Mouse (Mus musculus): ENCODE results near the gene Prim2.

The Prim2 gene

DNA sequence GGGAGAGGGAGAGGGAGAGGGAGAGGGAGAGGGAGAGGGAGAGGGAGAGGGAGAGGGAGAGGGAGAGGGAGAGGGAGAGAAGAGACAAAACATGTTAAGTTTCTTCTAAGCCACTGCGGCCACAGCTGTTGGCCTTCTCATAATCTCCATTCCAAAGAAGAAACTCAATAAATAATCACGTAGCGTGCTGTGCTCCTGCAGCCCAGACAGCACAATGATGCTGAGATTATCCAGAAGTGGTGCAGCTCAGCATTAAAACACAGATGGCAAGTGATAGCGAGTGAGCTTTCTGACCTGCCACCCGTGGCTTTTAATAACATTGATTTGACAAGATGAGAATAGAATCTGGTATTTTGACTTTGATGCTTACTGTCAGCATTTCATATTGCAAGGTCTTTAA, 205.4 kb downstream of the Prim2 start:
- DNase-seq = no peak

- no peak for DNase-seq
Measured at GRCm38 (mm10) chr1:33460703-33461102, 208.9 kb downstream of the Prim2 start.

DNA sequence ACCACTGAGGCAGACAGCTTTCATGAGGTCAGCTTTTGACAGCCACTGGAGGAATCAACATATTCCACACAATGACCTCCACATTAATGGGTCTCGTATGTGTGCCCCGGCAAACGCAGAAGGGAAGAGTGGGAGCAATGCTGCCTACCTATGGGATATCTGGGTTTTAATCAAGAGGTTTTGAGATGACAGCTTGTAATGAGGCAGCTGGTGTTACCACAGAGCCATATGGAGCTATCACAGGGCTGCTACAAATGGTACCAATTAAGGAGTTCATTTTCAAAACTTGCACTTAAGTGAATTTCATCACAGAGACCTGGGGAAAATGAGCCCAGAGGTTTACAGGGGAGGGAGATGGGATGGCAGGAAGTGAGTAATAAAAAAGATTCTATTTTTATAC, 209.3 kb downstream of the Prim2 start:
- DNase-seq = no peak

- DNase-seq = no peak
Measured at GRCm38 (mm10) chr1:33458950-33459349, 210.6 kb downstream of the Prim2 start.

DNA sequence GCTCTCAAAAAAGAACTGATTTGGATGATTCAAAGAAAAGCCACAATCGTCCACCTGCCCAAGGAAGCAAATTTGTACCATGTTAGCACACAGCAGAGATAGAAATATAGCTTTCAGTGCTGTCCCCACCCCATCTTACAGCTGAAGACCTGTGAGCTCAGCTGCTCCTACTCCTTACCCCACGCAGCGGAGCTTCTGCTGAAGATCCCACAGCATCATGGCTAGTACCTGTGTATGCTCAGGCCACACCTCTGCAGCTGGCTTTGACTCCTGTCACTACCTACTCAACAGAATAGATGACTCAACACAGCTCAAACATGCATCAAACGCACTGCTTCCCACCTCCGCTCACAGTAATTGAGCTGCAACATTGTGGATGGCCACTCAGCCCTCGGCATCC, 215.3 kb downstream of the Prim2 start:
- DNase-seq = no peak

- no peak for DNase-seq
Measured at GRCm38 (mm10) chr1:33453299-33453698, 216.3 kb downstream of the Prim2 start.

GRCm38 (mm10) chr1:33447179-33447578, 222.4 kb downstream of the Prim2 start:
- DNase-seq = no peak

DNA sequence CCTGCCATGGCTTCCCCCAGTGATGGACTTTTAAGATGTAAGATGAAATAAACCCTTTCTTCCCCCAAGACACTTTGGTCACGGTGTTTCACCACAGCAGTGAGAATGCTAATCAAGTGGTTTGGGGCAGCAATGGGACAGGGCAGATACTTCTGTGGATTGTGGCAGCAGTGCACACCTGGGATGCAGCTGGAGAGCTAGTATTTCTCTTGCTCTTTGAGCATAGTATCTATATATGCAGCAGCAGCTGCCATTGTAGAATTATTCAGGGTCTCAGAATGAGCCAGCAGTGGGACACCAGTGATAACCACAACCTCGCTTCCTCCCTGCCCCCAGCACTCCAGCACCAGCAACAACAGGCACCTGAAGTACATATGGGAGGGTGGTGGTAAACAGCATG, 233.4 kb downstream of the Prim2 start:
- no peak for DNase-seq

Measured in cerebellum, adult 11-12 months (tissue).